Mouse (Mus musculus): ENCODE data around the gene Mrm2.

- TF ChIP-seq EP300 (IDR thresholded peaks at IDR 0.05; ENCODE audit: low read length) (no peak), ZNF384 (IDR thresholded peaks at IDR 0.05; ENCODE audit: low read depth, low read length) (no peak), CTCF (conservative IDR thresholded peaks at IDR 0.05 in 1 of 2, IDR thresholded peaks at IDR 0.05 in 1 of 2; ENCODE audit: low read depth in 2 of 2, low read length in 2 of 2) (no peak), POLR2A (IDR thresholded peaks at IDR 0.05; ENCODE audit: low read depth, low read length) (no peak)
These were observed 46.6 kb upstream of the Mrm2 start for GRCm38 (mm10) chr5:140378121-140378853.
